Mouse (Mus musculus) neural tube, embryonic 15.5 days (tissue): ENCODE data around the gene Cse1l. TPM values are rescaled to one million over a fixed set of nuclear protein-coding genes. Genes with fewer than 3 reads are reported as not detected.

Source experiments
- ATAC-seq: fragments of 200-750 bp; cut with Nextera tagmentation; 2 replicates; pipeline ENCODE4 v1.8.0; 2017; ENCODE audit warnings: mild to moderate bottlenecking, moderate TSS enrichment, moderate library complexity; ENCODE audit not compliant: low FRiP score
- H3K27ac ChIP-seq: fragments of 300-500 bp; sonication (generic); replicated peaks from 2 replicates; pipeline ENCODE4 v1.5.1; 2015; ENCODE audit warnings: mild to moderate bottlenecking, inconsistent platforms
- H3K27me3 ChIP-seq: fragments of 300-500 bp; sonication (generic); replicated peaks from 2 replicates; pipeline ENCODE4 v1.6.1; 2015; ENCODE audit warnings: inconsistent platforms
- H3K36me3 ChIP-seq: fragments of 300-500 bp; sonication (generic); 2 replicates; pipeline ENCODE4 v1.6.1; 2015; ENCODE audit warnings: inconsistent platforms
- H3K4me1 ChIP-seq: fragments of 300-500 bp; sonication (generic); 2 replicates; pipeline ENCODE4 v1.6.1; 2015; ENCODE audit warnings: inconsistent platforms
- H3K4me2 ChIP-seq: fragments of 300-500 bp; sonication (generic); 2 replicates; pipeline ENCODE4 v1.6.1; 2015; ENCODE audit warnings: inconsistent platforms, mild to moderate bottlenecking, moderate library complexity
- H3K4me3 ChIP-seq: fragments of 300-500 bp; sonication (generic); replicated peaks from 2 replicates; pipeline ENCODE4 v1.5.1; 2015; ENCODE audit warnings: mild to moderate bottlenecking, inconsistent platforms
- H3K9ac ChIP-seq: fragments of 300-500 bp; sonication (generic); replicated peaks from 2 replicates; pipeline ENCODE4 v1.6.1; 2015; ENCODE audit warnings: mild to moderate bottlenecking, inconsistent platforms
- H3K9me3 ChIP-seq: fragments of 300-500 bp; sonication (generic); replicated peaks from 2 replicates; pipeline ENCODE4 v1.6.1; 2016; ENCODE audit warnings: inconsistent platforms
- WGBS: fragments of 180-500 bp; shearing (Covaris S2); methylation state at CpG from one replicate; pipeline ENCODE4 v1.1.7; 2015; ENCODE audit warnings: mixed read lengths; 5-methylcytosine and 5-hydroxymethylcytosine counted together
- polyA plus RNA-seq: library from polyadenylated mRNA; unstranded; fragments of >200 nt; fragmentation: Nextera tagmentation; extraction: Ambion mirVana; gene quantifications from 2 replicates; pipeline ENCODE4 v1.2.1, GENCODE M21; 2015

Gene Cse1l
- polyA plus RNA-seq, 1 experiment from 2014 or later = 85.9 TPM

DNA sequence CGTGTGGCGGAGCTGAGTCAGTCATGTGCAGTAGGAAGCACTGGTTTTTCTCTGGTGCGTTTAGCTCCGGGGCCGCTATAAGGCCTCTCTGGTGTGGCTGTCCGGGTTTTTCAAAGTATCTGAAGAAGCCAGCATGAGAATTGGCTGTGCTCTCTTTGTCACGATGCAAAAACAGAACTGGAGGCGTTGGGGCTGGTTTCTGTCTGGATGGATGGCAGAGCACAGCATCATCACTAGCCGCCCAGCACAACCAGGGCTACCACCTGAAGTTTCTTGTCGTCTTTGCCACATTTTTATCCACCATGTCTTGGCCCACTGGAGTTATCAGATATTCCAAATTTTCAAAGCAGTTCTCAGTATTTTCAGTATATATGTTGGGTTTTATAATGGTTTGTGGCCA is 43.1 kb downstream of the Cse1l start:
- Histone ChIP-seq H3K27me3 (no peaks in the 10 kb centered on the region), H3K4me1 (0 out of 2 replicates have a peak, but pooled peaks cover 5% of the 10 kb centered on the region), H3K9ac (no peak overlapping the region), H3K9me3 (no peaks in the 10 kb centered on the region), H3K4me3 (no peak overlapping the region), H3K4me2 (no peak overlapping the region), H3K27ac (no peak overlapping the region), H3K36me3 (peaks cover 90% of the 10 kb centered on the region)
- ATAC-seq = no peak
- WGBS = 91% methylated on average over 10 of the region's 10 CpGs

DNA sequence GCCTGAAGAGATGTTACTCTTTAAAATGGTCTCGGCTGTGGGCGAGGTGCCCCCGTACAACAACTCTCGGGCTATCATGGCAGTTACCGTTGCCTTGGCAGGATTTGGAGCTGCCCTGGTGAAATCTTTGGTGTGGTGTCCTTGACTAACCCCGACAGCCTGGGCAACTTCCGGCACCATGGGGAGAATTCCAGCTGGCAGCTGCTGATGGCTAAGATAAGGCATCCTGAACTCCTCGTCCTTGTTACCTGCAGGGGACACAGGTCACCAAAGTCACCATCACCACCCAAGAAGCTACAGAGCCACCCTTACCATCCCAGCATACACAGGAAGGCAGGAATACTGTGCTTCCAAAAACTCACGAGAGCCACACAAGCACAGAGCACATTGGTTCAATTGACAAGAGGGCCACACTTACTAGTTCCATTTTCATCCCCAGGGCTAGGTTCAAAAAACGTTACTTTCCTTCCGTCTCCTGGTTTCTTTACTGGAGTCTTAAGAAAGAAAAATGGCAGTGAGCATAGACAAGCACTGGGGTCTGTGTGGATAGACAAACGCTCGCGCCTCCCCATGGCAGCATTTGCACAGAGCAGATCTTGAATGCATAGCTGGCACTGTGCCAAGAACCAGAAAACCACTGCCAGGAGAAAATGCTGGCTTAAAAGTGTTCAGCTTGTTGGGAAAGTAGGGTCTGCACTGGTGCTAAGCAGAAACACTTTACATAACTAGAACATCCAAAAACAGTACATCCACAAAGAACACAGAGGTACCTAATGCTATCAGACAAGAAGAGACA is 45.2 kb downstream of the Cse1l start:
- Histone ChIP-seq H3K36me3 (peaks cover 95% of the 10 kb centered on the region), H3K27me3 (no peaks in the 10 kb centered on the region), H3K4me3 (no peak overlapping the region), H3K9me3 (no peaks in the 10 kb centered on the region), H3K4me2 (no peak overlapping the region), H3K27ac (peak overlapping the region; percentile 5; the same call in 1 of the 2 replicates), H3K9ac (no peak overlapping the region), H3K4me1 (0 out of 2 replicates have a peak, but pooled peaks cover 5% of the 10 kb centered on the region)
- ATAC-seq = no peak
- 73% methylated on average over 14 of the region's 14 CpGs for WGBS

DNA sequence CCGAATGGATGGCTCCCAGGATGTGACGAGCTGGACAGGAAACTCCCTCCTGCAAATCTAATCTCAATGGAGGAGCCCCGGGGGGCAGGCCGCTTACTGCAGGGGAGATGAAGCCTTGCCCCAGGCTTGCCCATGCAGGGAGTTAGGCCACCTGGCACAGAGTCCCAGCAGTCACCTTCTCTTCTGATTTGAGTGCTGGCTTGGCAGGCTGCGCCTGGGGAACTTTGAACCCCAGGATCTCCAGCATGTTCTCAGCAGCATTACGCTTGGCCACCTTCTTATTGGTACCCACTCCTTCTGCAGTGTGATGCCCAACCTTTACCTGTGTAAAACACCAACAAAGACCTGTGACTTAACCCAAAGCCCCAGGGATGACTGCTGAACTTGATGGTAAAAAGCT is 46.3 kb downstream of the Cse1l start:
- Histone ChIP-seq H3K4me1 (0 out of 2 replicates have a peak, but pooled peaks cover 5% of the 10 kb centered on the region), H3K27ac (no peak overlapping the region), H3K9me3 (no peaks in the 10 kb centered on the region), H3K27me3 (no peaks in the 10 kb centered on the region), H3K4me2 (no peak overlapping the region), H3K36me3 (peaks cover 92% of the 10 kb centered on the region), H3K4me3 (no peak overlapping the region), H3K9ac (no peak overlapping the region)
- WGBS = 87% methylated on average over 6 of the region's 6 CpGs
- ATAC-seq = no peak

DNA sequence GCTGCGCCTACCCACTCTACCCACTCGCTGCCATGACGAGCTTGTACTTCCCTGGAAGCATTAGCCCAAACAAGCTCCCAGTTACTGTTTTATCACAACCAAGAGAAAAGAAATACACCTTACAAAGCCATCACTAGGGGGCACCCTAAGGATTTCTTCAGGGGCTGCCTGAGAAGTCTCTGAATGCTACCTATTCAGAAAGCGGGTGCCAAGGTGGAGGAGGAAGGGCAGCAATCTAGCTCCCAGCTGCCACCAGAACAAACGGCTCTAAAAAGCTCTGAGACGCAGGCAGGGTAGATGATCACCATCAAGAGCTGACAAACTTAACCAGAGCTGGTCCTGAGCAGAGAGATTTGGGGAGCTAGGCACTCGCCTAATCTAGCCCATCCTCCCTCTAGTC is 51.0 kb downstream of the Cse1l start:
- no peak overlapping the region for H3K9ac ChIP-seq
- no peaks in the 10 kb centered on the region for H3K27me3 ChIP-seq
- no peak overlapping the region for H3K4me3 ChIP-seq
- H3K4me2 ChIP-seq = no peak overlapping the region
- H3K36me3 ChIP-seq = peaks cover 75% of the 10 kb centered on the region
- WGBS = 62% methylated on average over 7 of the region's 7 CpGs
- H3K27ac ChIP-seq = no peak overlapping the region
- no peak for ATAC-seq
- H3K4me1 ChIP-seq = no peaks in the 10 kb centered on the region
- H3K9me3 ChIP-seq = no peaks in the 10 kb centered on the region

DNA sequence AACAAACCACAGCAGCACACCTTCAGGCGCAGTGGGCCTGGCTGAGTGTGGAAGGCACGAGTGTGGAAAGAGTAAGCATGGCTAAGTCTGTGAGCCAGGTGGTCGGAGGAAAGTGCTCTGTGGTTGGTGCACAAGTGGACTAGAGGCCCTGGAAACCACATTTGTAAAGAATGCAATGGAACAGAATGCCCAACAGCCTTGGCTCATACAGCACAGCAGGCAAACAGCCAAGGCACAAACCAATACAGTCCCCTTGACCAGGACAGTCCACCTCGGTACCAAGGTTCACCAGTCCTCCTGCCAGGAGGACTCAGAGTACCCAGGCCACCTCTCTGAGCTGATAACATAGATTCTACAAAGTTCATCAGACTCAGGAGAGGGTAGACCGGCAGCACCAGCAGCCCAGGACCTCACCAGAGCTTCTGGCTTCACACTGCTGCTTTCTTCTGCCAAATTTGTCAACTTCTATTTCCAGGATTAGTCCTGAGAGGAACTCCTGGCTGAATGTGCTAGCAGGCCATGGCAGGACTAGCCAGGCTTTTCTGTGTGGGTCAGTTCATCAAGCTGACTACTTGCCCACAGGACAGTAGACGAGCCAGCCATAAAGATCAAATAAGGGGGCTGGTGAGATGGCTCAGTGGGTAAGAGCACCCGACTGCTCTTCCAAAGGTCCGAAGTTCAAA is 54.9 kb downstream of the Cse1l start:
- Histone ChIP-seq H3K4me3 (no peak overlapping the region), H3K4me2 (no peak overlapping the region), H3K36me3 (peaks cover 37% of the 10 kb centered on the region), H3K27ac (no peak overlapping the region), H3K9me3 (no peaks in the 10 kb centered on the region), H3K9ac (no peak overlapping the region), H3K4me1 (no peaks in the 10 kb centered on the region), H3K27me3 (no peaks in the 10 kb centered on the region)
- 88% methylated on average over 8 of the region's 8 CpGs for WGBS
- no peak for ATAC-seq

DNA sequence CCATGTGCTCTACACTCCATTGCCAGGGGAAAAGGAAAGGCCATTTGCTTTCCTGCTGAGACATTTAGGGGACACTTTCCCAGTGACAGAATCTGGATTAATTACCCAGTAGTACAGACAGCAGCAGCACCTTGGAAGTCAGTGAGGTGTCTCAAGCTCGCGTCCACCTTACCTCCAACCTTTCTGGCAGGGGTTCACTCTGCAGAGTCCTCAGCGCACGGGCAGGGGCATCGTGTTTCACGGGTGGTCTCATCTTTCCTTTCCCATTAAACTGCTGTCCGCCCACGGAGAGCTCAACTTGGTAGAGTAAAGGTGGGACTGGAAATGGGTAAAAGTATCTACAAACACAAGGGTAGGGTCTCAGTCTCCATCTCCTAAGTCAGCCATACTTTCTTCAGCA is 57.4 kb downstream of the Cse1l start:
- Histone ChIP-seq H3K4me3 (no peak overlapping the region), H3K36me3 (peaks cover 20% of the 10 kb centered on the region), H3K27ac (no peak overlapping the region), H3K9ac (no peak overlapping the region), H3K27me3 (no peaks in the 10 kb centered on the region), H3K9me3 (no peaks in the 10 kb centered on the region), H3K4me1 (no peaks in the 10 kb centered on the region), H3K4me2 (no peak overlapping the region)
- ATAC-seq = no peak
- 85% methylated on average over 8 of the region's 8 CpGs for WGBS

DNA sequence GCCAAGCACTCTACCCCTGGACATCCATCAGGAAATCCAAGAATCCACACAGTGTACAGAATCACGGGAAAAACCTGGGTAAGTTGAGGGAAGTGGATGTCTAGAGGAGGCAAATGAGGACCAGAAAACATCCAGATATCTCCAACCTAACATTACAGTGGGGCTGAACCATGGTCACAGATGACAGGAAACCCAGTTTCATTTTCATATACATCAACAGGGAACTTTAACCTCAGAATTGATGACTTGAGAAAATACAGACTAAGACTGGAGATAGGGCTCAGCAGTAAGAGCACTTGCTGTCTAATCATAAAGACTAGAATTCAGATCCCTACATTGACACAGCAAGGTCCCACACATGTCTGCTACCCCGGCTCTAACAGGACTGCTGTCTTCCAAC is 58.9 kb downstream of the Cse1l start:
- Histone ChIP-seq H3K4me1 (no peaks in the 10 kb centered on the region), H3K4me2 (no peak overlapping the region), H3K27ac (no peak overlapping the region), H3K9me3 (no peaks in the 10 kb centered on the region), H3K36me3 (peaks cover 7% of the 10 kb centered on the region), H3K9ac (no peak overlapping the region), H3K27me3 (no peaks in the 10 kb centered on the region), H3K4me3 (no peak overlapping the region)
- no peak for ATAC-seq
- 94% methylated on average over 2 of the region's 2 CpGs for WGBS

DNA sequence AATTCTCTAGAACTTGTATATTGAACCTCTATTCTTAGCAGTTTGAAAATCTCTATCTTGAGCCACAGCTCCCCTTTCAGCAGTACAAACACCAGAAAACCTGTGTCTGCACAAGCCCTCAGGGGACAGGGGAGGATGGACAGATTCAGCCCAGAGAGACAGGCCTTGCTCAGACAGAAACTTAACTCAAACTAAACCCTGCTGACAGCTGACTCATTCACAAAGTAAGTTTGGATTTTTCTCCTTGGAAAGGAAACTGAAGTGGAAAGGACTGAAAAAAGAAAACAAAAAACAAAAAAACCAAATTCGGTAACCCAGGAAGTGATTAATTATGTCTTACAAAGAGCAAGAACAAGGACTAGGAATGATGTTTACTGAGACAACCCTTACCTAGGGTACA is 67.3 kb downstream of the Cse1l start:
- Histone ChIP-seq H3K9me3 (no peaks in the 10 kb centered on the region), H3K27ac (no peak overlapping the region), H3K36me3 (no peaks in the 10 kb centered on the region), H3K4me3 (no peak overlapping the region), H3K27me3 (no peaks in the 10 kb centered on the region), H3K4me2 (no peak overlapping the region), H3K9ac (no peak overlapping the region), H3K4me1 (peaks cover 36% of the 10 kb centered on the region)
- 69% methylated on average over 1 of the region's 1 CpGs for WGBS
- ATAC-seq = no peak

DNA sequence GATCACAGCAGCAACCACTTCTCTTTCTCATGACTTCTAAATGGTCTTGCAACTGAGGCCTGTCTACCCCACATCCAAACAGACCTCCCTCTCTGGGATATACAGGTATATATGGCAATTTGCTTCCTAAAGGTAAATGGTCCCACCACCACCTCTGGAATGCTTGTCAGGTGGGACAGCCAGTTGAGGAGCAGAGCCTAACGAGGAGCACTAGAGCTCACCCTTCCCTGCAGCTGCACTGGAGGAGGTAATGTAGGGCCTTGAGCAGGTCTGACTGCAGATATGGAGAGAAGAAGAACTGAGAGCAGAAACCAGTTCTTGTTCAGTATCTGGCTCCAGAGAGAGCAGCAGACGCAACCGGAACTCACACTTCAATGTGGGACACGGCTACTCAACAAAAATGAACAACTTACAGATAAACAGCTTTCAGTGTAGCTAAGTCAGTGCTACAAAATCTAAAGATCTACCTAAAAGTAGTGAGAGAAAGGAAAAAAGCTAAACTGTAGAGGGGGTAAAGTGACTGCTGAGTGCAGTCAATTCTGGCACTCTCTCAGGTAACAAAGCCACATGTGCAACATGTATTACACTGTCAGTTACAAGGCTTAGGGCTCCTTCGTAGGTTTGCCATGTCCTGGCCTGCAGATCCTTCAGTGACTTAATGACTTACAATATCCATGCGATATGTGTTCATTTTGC is 68.5 kb downstream of the Cse1l start:
- H3K4me3 ChIP-seq = no peak overlapping the region
- H3K4me1 ChIP-seq = peaks cover 36% of the 10 kb centered on the region
- H3K4me2 ChIP-seq = no peak overlapping the region
- H3K9me3 ChIP-seq = no peaks in the 10 kb centered on the region
- no peaks in the 10 kb centered on the region for H3K36me3 ChIP-seq
- ATAC-seq = no peak
- no peak overlapping the region for H3K27ac ChIP-seq
- 80% methylated on average over 6 of the region's 6 CpGs for WGBS
- H3K27me3 ChIP-seq = no peaks in the 10 kb centered on the region
- H3K9ac ChIP-seq = no peak overlapping the region

DNA sequence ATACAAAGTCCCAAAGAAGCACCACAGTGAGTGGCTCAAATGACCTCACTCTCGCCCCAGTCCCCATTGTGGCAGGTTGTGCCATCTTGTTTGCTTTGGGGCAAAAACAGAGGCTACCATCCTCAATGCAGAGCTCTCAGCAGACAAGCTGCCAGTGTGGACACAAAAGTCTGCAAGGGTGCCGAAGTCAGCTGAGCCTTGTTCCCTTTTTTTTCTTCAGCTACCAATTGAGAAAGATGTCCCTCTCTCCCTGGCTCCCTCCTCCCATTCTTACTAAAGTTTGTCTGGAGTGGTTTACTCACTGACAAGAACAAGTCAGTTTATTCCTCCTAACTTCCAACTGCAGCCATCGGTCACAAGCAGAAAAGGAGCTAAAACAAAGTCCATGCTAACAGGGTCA is 70.5 kb downstream of the Cse1l start:
- no peak overlapping the region for H3K4me3 ChIP-seq
- 0 out of 2 replicates have a peak overlapping the region, but pooled peaks have one; percentile 35 for H3K27ac ChIP-seq
- H3K27me3 ChIP-seq = no peaks in the 10 kb centered on the region
- no peak overlapping the region for H3K9ac ChIP-seq
- no peaks in the 10 kb centered on the region for H3K9me3 ChIP-seq
- ATAC-seq = no peak
- H3K36me3 ChIP-seq = no peaks in the 10 kb centered on the region
- H3K4me1 ChIP-seq = peaks cover 36% of the 10 kb centered on the region
- 61% methylated on average over 3 of the region's 3 CpGs for WGBS
- no peak overlapping the region for H3K4me2 ChIP-seq

DNA sequence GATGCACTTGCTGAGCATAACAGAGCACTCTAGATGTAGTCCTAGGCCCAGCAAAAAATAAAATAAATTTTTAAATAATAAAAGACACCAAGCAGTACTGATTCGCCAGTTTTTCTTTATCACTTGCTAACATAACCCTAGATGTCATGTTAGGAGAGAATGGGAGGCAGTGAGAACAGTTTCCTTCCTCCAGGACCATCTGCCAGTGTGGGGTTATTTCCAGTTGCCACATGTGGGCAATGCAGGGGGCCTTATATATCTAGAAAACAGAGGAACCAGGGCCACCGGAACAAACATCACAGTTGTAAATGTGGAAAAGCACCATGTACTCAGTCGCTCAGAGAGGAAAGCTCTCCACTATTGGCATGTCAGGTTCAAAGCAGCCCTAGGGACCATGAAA is 71.7 kb downstream of the Cse1l start:
- Histone ChIP-seq H3K4me3 (no peak overlapping the region), H3K9ac (no peak overlapping the region), H3K36me3 (no peaks in the 10 kb centered on the region), H3K4me2 (no peak overlapping the region), H3K4me1 (peaks cover 36% of the 10 kb centered on the region), H3K27ac (peak overlapping the region; percentile 23; the same call in 1 of the 2 replicates), H3K27me3 (no peaks in the 10 kb centered on the region), H3K9me3 (no peaks in the 10 kb centered on the region)
- no peak for ATAC-seq
- 68% methylated on average over 3 of the region's 3 CpGs for WGBS

DNA sequence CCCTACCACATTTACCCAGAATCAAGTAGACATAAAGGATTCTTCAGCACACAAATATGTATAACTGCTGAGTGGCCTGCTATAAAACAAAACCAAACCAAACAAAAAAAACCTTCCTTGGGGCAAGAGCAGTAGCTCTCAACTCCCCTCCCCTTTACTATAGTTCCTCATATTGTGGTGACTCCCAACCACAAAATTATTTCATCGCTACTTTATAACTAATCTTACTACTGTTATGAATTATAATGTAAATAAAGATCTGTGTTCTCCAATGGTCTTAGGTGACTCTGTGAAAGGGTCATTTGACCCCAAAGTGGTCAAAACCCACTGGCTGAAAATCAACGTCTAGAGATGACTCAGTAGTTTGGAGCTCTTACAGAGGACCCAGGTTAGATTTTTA is 74.3 kb downstream of the Cse1l start:
- no peak overlapping the region for H3K9ac ChIP-seq
- no peak overlapping the region for H3K27ac ChIP-seq
- H3K27me3 ChIP-seq = no peaks in the 10 kb centered on the region
- peaks cover 28% of the 10 kb centered on the region for H3K4me1 ChIP-seq
- no peak overlapping the region for H3K4me2 ChIP-seq
- H3K9me3 ChIP-seq = no peaks in the 10 kb centered on the region
- no peaks in the 10 kb centered on the region for H3K36me3 ChIP-seq
- no peak for ATAC-seq
- H3K4me3 ChIP-seq = no peak overlapping the region
- WGBS = 86% methylated on average over 2 of the region's 2 CpGs
